Comparison of ENCODE assay signal across 25 mouse cellular contexts in the genomic region with DNA sequence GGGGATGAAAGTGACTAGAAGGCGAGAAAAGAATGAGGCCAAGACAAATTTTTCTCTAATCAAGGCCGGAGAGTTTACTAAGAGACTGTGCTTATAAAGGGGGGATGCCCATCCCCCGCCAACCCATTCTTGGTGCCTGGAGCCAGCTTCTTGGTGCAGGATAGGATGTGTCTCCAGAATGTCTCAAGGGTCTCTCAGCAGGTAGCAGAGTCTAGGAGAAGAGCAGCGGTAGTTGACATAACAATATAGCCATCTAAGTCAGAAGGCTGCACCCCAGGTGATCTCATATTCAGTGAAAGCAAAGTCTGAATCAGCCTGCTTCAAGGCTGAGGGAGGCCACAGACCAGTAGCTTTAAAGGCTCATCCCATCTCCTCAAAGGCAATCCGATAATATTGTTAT.
"Had no signal": no experiment of that assay in that cellular context is flagged by ENCODE, and none has a peak within 500 bp of the region (broad histone marks: within the 10 kb centered on the region; RNA-seq: fewer than 3 reads in every experiment).

No protein-coding gene starts in this region.

- H3K36me3 ChIP-seq: embryonic facial prominence, embryonic 10.5 days; embryonic facial prominence, embryonic 12.5 days; embryonic facial prominence, embryonic 13.5 days; embryonic facial prominence, embryonic 15.5 days; forebrain, embryonic 10.5 days; forebrain, embryonic 12.5 days; forebrain, embryonic 15.5 days; heart, embryonic 10.5 days; heart, embryonic 12.5 days had no signal

- ATAC-seq: forebrain, embryonic 13.5 days; forebrain, embryonic 14.5 days; forebrain, embryonic 15.5 days; forebrain, embryonic 16.5 days; forebrain, postnatal 0 days had no signal

- H3K9me3 ChIP-seq: embryonic facial prominence, embryonic 10.5 days; embryonic facial prominence, embryonic 12.5 days; embryonic facial prominence, embryonic 13.5 days; embryonic facial prominence, embryonic 15.5 days; forebrain, embryonic 10.5 days; forebrain, embryonic 12.5 days; forebrain, embryonic 15.5 days; heart, embryonic 10.5 days; heart, embryonic 12.5 days had no signal

- H3K4me1 ChIP-seq: embryonic facial prominence, embryonic 10.5 days; embryonic facial prominence, embryonic 12.5 days; embryonic facial prominence, embryonic 13.5 days; embryonic facial prominence, embryonic 15.5 days; forebrain, embryonic 10.5 days; forebrain, embryonic 12.5 days; forebrain, embryonic 13.5 days; forebrain, embryonic 15.5 days; heart, embryonic 10.5 days; heart, embryonic 12.5 days had no signal

- DNase-seq: cerebellum, postnatal 25 days; cerebellum, postnatal 36 days; embryo, embryonic 11 days; forebrain, postnatal 0 days; gastrocnemius, adult 2 months; gastrocnemius, postnatal 10 days; gastrocnemius, postnatal 14 days; gastrocnemius, postnatal 25 days; gastrocnemius, postnatal 36 days; heart, adult 11 months; heart, adult 18-20 months; heart, adult 2 months had no signal

- H3K4me3 ChIP-seq: embryonic facial prominence, embryonic 10.5 days; embryonic facial prominence, embryonic 12.5 days; embryonic facial prominence, embryonic 13.5 days; embryonic facial prominence, embryonic 15.5 days; erythroblast, embryonic 14.5 days; forebrain, embryonic 10.5 days; forebrain, embryonic 12.5 days; forebrain, embryonic 13.5 days; forebrain, embryonic 15.5 days; gastrocnemius, adult 2 months; heart, adult 2 months; heart, embryonic 10.5 days; heart, embryonic 12.5 days had no signal

- H3K9ac ChIP-seq: embryonic facial prominence, embryonic 12.5 days; embryonic facial prominence, embryonic 13.5 days; embryonic facial prominence, embryonic 15.5 days; forebrain, embryonic 12.5 days; forebrain, embryonic 13.5 days; forebrain, embryonic 15.5 days; forebrain, postnatal 0 days; heart, embryonic 12.5 days had no signal

- H3K27ac ChIP-seq: embryonic facial prominence, embryonic 10.5 days; embryonic facial prominence, embryonic 12.5 days; embryonic facial prominence, embryonic 13.5 days; embryonic facial prominence, embryonic 15.5 days; forebrain, embryonic 10.5 days; forebrain, embryonic 12.5 days; forebrain, embryonic 13.5 days; forebrain, embryonic 15.5 days; gastrocnemius, adult 2 months; heart, adult 2 months; heart, embryonic 10.5 days had no signal
